Mouse (Mus musculus): ENCODE results near the gene Lhfpl5. TPM values are rescaled to one million over a fixed set of nuclear protein-coding genes. Genes with fewer than 3 reads are reported as not detected.

Lhfpl5 gene
- polyA plus RNA-seq, 1 experiment from 2014 or later = 26.9 TPM

DNA sequence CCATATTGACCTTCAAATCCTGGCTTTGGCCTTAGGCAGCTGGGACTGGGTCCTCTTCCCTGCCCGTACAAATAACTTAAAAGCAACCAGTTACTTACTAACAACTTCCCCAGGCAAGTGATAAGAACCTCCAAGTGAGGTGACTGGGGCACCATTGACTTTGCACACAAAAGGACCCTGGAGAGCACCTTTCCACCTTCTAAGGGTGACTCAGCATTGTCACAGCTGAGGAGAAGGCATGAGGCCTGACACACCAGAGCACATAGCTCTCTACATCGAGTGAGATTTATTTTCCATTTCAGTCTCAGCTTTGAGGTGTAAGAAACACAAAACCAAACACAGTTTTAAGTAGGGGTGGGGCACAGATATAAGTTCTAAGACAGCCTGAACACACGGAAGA is 15.2 kb downstream of the Lhfpl5 start:
- no peak overlapping the region for H3K27ac ChIP-seq (ENCODE audit: low read depth, low read length)
- no peak overlapping the region for H3K4me2 ChIP-seq (ENCODE audit: low read length)
- no peak overlapping the region for H3K9ac ChIP-seq (ENCODE audit: low read depth, low read length)
- no peaks in the 10 kb centered on the region for H3K9me3 ChIP-seq (ENCODE audit: control insufficient read depth, low read length)
- no peaks in the 10 kb centered on the region for H3K27me3 ChIP-seq (replicated peaks; ENCODE audit: control insufficient read depth, insufficient read depth, low read length)
- peaks cover 27% of the 10 kb centered on the region for H3K36me3 ChIP-seq (ENCODE audit: control insufficient read depth, insufficient read depth, low read length)
- H3K4me3 ChIP-seq (ENCODE audit: low read length) = no peak overlapping the region
- no peak for ATAC-seq
- 88% methylated on average over 3 of the region's 3 CpGs for WGBS
- no peaks in the 10 kb centered on the region for H3K4me1 ChIP-seq (ENCODE audit: control insufficient read depth, insufficient read depth, low read depth, low read length)

DNA sequence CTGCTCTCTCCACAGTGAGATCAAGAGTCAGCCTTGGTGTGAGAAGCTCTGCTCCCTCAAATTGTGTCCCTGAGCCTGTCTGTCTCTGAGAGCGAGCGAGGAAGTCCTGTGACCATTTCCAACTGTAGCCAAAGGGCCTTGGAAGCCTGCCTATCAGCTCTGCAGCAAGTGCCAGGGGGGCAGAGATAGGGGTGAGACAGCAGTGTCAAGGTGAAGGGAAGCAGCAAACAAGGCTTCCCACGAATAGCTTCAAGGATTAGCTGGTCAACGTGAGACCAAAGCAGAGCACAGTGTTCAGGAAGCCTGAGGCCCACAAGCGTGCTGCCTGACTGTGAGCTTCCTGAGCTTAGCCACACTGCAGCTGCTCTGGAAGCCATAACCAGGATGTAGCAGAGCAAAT is 16.0 kb downstream of the Lhfpl5 start:
- Histone ChIP-seq H3K36me3 (ENCODE audit: control insufficient read depth, insufficient read depth, low read length) (peaks cover 32% of the 10 kb centered on the region), H3K27ac (ENCODE audit: low read depth, low read length) (no peak overlapping the region), H3K27me3 (replicated peaks; ENCODE audit: control insufficient read depth, insufficient read depth, low read length) (no peaks in the 10 kb centered on the region), H3K9ac (ENCODE audit: low read depth, low read length) (no peak overlapping the region), H3K4me3 (ENCODE audit: low read length) (no peak overlapping the region), H3K4me1 (ENCODE audit: control insufficient read depth, insufficient read depth, low read depth, low read length) (no peaks in the 10 kb centered on the region), H3K9me3 (ENCODE audit: control insufficient read depth, low read length) (no peaks in the 10 kb centered on the region), H3K4me2 (ENCODE audit: low read length) (no peak overlapping the region)
- WGBS = 97% methylated on average over 5 of the region's 5 CpGs
- ATAC-seq = no peak

DNA sequence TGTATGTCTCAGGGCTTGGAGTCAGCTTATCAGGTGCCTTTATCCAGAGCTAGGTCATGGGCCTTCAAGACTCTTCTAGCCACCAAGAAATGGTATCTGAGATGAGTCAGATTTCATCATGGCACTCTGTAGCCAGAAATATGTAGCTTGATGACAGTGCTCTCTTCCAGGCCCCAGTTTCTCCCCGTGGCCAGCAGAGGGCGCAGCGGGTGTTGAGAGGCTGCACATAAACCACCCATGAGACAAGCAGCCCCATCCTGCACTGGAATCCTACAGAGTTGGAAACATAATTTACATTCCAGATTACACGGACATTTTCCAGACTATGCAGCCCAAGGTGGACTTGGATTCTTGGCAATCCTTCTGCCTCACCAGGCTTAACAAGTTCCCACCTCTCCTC is 17.6 kb downstream of the Lhfpl5 start:
- Histone ChIP-seq H3K27ac (ENCODE audit: low read depth, low read length) (no peak overlapping the region), H3K4me3 (ENCODE audit: low read length) (no peak overlapping the region), H3K4me1 (ENCODE audit: control insufficient read depth, insufficient read depth, low read depth, low read length) (no peaks in the 10 kb centered on the region), H3K27me3 (replicated peaks; ENCODE audit: control insufficient read depth, insufficient read depth, low read length) (no peaks in the 10 kb centered on the region), H3K9me3 (ENCODE audit: control insufficient read depth, low read length) (no peaks in the 10 kb centered on the region), H3K4me2 (ENCODE audit: low read length) (no peak overlapping the region), H3K9ac (ENCODE audit: low read depth, low read length) (no peak overlapping the region), H3K36me3 (ENCODE audit: control insufficient read depth, insufficient read depth, low read length) (peaks cover 42% of the 10 kb centered on the region)
- no peak; the same call in 1 of the 2 replicates for ATAC-seq
- 20% methylated on average over 4 of the region's 4 CpGs for WGBS

DNA sequence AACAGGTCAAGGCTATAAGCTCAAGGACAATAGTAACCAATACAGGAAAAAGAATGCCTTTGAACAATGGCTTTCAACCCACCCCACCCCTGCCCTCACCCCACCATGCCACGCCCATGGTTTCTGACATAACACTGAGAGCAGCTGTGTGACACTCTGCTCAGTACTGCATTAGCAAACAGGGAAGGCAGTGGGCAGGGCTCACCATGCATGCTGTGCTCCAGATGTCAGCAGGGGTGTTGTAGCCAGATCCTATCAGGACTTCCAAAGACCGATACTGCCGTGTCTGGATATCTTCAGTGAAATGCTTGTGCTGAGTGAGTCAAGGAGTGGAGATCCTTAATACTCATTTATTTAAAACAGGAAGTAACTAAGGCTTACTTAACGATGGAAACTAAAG is 18.5 kb downstream of the Lhfpl5 start:
- Histone ChIP-seq H3K27ac (ENCODE audit: low read depth, low read length) (no peak overlapping the region), H3K4me1 (ENCODE audit: control insufficient read depth, insufficient read depth, low read depth, low read length) (no peaks in the 10 kb centered on the region), H3K9me3 (ENCODE audit: control insufficient read depth, low read length) (no peaks in the 10 kb centered on the region), H3K27me3 (replicated peaks; ENCODE audit: control insufficient read depth, insufficient read depth, low read length) (no peaks in the 10 kb centered on the region), H3K4me3 (ENCODE audit: low read length) (no peak overlapping the region), H3K9ac (ENCODE audit: low read depth, low read length) (no peak overlapping the region), H3K4me2 (ENCODE audit: low read length) (no peak overlapping the region), H3K36me3 (ENCODE audit: control insufficient read depth, insufficient read depth, low read length) (peaks cover 43% of the 10 kb centered on the region)
- no peak for ATAC-seq
- WGBS = 70% methylated on average over 4 of the region's 4 CpGs

DNA sequence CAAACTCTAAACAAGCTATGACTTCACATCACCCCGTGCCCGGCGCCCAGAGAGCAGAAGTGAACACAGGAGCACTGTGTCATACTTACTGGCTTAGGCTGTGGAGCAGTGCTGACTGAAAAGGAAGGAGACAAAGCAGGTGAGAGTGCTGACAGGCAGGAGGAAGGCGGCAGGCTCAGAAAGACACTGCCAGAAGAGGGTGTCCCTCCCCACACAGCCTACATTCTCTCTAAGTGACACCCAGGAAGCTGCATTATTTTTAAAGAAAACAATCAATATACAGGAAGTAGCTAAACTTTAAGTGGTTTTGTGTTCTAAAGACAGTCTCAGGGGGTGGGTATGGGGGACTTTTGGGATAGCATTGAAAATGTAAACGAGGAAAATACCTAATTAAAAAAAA is 25.3 kb downstream of the Lhfpl5 start:
- Histone ChIP-seq H3K9me3 (ENCODE audit: control insufficient read depth, low read length) (no peaks in the 10 kb centered on the region), H3K27me3 (replicated peaks; ENCODE audit: control insufficient read depth, insufficient read depth, low read length) (no peaks in the 10 kb centered on the region), H3K36me3 (ENCODE audit: control insufficient read depth, insufficient read depth, low read length) (peaks cover 57% of the 10 kb centered on the region), H3K4me2 (ENCODE audit: low read length) (no peak overlapping the region), H3K4me3 (ENCODE audit: low read length) (no peak overlapping the region), H3K9ac (ENCODE audit: low read depth, low read length) (no peak overlapping the region), H3K27ac (ENCODE audit: low read depth, low read length) (no peak overlapping the region), H3K4me1 (ENCODE audit: control insufficient read depth, insufficient read depth, low read depth, low read length) (no peaks in the 10 kb centered on the region)
- 94% methylated on average over 5 of the region's 5 CpGs for WGBS
- no peak for ATAC-seq

DNA sequence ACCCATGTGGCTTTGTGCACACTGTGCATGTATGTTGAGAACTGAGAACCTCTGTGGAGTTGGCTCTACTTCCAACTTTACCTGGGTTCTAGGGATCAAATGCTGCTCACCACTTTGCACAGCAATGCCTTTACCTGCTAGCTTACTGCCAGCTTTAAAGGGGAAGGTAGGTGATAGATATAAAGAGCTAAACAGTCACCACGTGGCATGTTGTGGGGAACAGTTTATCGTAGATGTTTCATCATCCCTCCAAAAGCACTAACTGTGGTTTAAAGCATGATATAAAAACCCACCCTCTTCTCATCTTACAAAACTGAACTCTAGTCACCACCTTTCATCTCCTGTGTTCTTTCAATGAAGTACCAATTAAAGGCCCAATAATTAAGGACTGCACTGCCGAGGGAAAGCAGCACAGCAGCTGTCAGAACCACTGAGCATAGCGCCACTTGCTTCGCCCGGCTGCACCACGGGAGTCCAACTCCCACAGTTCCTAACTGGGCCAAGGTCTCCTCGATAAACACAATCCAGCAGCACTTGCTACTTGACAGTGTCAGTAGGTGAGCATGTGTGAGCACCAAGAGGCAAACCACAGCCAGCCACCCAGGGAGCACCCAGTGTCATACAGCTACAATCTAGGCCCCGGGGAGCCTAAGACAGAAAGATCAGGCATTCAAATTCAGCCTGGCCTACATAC is 26.3 kb downstream of the Lhfpl5 start:
- no peak for ATAC-seq
- Histone ChIP-seq H3K4me3 (ENCODE audit: low read length) (no peak overlapping the region), H3K4me2 (ENCODE audit: low read length) (no peak overlapping the region), H3K27ac (ENCODE audit: low read depth, low read length) (no peak overlapping the region), H3K9ac (ENCODE audit: low read depth, low read length) (no peak overlapping the region), H3K4me1 (ENCODE audit: control insufficient read depth, insufficient read depth, low read depth, low read length) (no peaks in the 10 kb centered on the region), H3K36me3 (ENCODE audit: control insufficient read depth, insufficient read depth, low read length) (peaks cover 51% of the 10 kb centered on the region), H3K9me3 (ENCODE audit: control insufficient read depth, low read length) (no peaks in the 10 kb centered on the region), H3K27me3 (replicated peaks; ENCODE audit: control insufficient read depth, insufficient read depth, low read length) (no peaks in the 10 kb centered on the region)
- 83% methylated on average over 9 of the region's 9 CpGs for WGBS

DNA sequence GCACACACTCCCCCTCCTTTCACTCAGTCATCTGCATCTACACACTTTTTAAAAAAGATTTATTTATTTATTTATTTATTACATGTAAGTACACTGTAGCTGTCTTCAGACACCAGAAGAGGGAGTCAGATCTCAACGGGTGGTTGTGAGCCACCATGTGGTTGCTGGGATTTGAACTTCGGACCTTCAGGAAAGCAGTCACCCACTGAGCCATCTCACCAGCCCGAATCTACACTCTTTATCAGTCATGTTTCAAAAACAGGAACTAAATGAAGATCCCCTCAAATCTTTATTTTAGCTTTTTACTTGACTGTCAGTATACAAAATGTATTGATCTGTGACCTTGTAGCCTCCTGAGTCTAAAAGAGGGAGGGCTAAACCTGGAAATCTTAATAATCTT is 34.1 kb downstream of the Lhfpl5 start:
- Histone ChIP-seq H3K4me3 (ENCODE audit: low read length) (no peak overlapping the region), H3K4me2 (ENCODE audit: low read length) (no peak overlapping the region), H3K27me3 (replicated peaks; ENCODE audit: control insufficient read depth, insufficient read depth, low read length) (no peaks in the 10 kb centered on the region), H3K36me3 (ENCODE audit: control insufficient read depth, insufficient read depth, low read length) (peaks cover 10% of the 10 kb centered on the region), H3K9ac (ENCODE audit: low read depth, low read length) (no peak overlapping the region), H3K9me3 (ENCODE audit: control insufficient read depth, low read length) (no peaks in the 10 kb centered on the region), H3K27ac (ENCODE audit: low read depth, low read length) (no peak overlapping the region), H3K4me1 (ENCODE audit: control insufficient read depth, insufficient read depth, low read depth, low read length) (no peaks in the 10 kb centered on the region)
- 87% methylated on average over 3 of the region's 3 CpGs for WGBS
- no peak for ATAC-seq

DNA sequence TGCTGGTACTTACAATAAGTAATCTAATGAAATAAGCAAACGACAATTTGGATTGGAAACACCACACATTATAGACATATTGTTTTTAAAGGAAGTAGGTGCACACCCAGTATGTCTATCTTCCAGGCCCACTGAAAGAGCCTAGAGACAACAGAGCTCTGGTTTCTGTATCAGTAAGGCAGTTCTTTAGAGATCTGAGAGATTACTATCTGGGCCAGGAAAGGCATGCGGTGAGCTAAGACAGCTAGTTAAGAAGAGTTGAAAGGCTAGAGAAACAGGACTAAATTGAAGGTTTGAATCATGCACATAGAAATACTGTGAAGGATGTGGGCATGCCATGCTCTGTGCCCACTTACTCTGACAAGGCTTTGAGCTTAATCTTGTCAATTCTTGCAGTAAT is 37.2 kb downstream of the Lhfpl5 start:
- H3K4me3 ChIP-seq (ENCODE audit: low read length) = no peak overlapping the region
- peaks cover 4% of the 10 kb centered on the region; the same call in 1 of the 2 replicates for H3K36me3 ChIP-seq (ENCODE audit: control insufficient read depth, insufficient read depth, low read length)
- H3K4me2 ChIP-seq (ENCODE audit: low read length) = no peak overlapping the region
- no peaks in the 10 kb centered on the region for H3K4me1 ChIP-seq (ENCODE audit: control insufficient read depth, insufficient read depth, low read depth, low read length)
- WGBS = 89% methylated on average over 2 of the region's 2 CpGs
- no peak overlapping the region for H3K27ac ChIP-seq (ENCODE audit: low read depth, low read length)
- no peak for ATAC-seq
- no peaks in the 10 kb centered on the region for H3K27me3 ChIP-seq (replicated peaks; ENCODE audit: control insufficient read depth, insufficient read depth, low read length)
- no peaks in the 10 kb centered on the region for H3K9me3 ChIP-seq (ENCODE audit: control insufficient read depth, low read length)
- no peak overlapping the region for H3K9ac ChIP-seq (ENCODE audit: low read depth, low read length)

DNA sequence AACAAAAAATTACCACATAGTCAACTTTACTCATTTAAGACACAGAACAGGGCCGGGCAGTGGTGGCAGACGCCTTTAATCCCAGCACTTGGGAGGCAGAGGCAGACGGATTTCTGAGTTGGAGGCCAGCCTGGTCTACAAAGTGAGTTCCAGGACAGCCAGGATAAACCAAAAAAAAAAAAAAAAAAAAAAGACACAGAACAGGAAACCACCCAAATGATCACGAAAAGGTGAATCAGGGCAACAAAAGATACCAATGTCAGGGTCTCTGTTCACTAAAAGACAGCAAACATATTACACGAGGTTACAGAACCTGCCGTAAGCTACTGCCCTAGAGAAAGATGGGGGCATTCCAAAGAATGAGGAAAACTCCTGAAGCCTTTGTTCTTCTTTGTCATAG is 37.7 kb downstream of the Lhfpl5 start:
- no peak overlapping the region for H3K9ac ChIP-seq (ENCODE audit: low read depth, low read length)
- 92% methylated on average over 6 of the region's 6 CpGs for WGBS
- no peak overlapping the region for H3K4me3 ChIP-seq (ENCODE audit: low read length)
- peaks cover 4% of the 10 kb centered on the region; the same call in 1 of the 2 replicates for H3K36me3 ChIP-seq (ENCODE audit: control insufficient read depth, insufficient read depth, low read length)
- no peaks in the 10 kb centered on the region for H3K9me3 ChIP-seq (ENCODE audit: control insufficient read depth, low read length)
- no peaks in the 10 kb centered on the region for H3K27me3 ChIP-seq (replicated peaks; ENCODE audit: control insufficient read depth, insufficient read depth, low read length)
- H3K27ac ChIP-seq (ENCODE audit: low read depth, low read length) = no peak overlapping the region
- no peak for ATAC-seq
- no peaks in the 10 kb centered on the region for H3K4me1 ChIP-seq (ENCODE audit: control insufficient read depth, insufficient read depth, low read depth, low read length)
- no peak overlapping the region for H3K4me2 ChIP-seq (ENCODE audit: low read length)

Data from hindbrain, embryonic 16.5 days (tissue).